Mouse (Mus musculus) megakaryocyte, embryonic 14.5 days (primary cell): ENCODE measurements at regions not wholly inside any gene's neighbourhood (a gene's known extent, or its start where the extent isn't known, plus 50 kb on each side); places are given as distances from the start of the nearest gene placed in this dataset.

Source experiments
- FLI1 ChIP-seq: IDR thresholded peaks from 2 replicates; pipeline ENCODE4 v1.6.1; 2012; ENCODE audit warnings: low read length, inconsistent platforms, mixed read lengths
- GATA1 ChIP-seq: IDR thresholded peaks from 3 replicates; pipeline ENCODE4 v1.6.1; 2012; ENCODE audit warnings: mixed read lengths, low read length, inconsistent platforms, borderline replicate concordance

DNA sequence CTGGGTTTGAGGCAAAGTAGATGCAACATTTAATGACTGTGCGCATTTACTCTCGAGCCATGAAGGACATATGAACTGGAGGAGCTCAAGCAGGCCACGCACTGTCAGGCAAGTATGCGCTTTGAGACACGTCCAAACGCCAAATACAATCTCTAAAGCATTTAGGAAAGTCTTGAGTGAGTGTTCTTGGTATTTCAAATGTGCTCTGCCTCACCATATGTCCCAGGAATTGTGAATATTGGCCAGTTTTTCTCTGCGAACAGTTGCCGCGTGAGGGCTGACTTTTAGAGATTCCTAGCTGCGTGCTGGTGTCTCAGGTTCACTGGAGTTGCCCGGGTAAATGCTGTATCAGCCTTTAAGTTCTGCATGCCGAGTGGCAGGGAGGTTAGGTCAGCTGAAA, 498.4 kb downstream of the Etnk1 start:
- TF ChIP-seq GATA1 (no peak), FLI1 (no peak)
